Mouse (Mus musculus): ENCODE data around the gene AC134908.4. TPM values are rescaled to one million over a fixed set of nuclear protein-coding genes. Genes with fewer than 3 reads are reported as not detected.

Gene AC134908.4
- polyA plus RNA-seq, 1 experiment, result 0.64 TPM

DNA sequence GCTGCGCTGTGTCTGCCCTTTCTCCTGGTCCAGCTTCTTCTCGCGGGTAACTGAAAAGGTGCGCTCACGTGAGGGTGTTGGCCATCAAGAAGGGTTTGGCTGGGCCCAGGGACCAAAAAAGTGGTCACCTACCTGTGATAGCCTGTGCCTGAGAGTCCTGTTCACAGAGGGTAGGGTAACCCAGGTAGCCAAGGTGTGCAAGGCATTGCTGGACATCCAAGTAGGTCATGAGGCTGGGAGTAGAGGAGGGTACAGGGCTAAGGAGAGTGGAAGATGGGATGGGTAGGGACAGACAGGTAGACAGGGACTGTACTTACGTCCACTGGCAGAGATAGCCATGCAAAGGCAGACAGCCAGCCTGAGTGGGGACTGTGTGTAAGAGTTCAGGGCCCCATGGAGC, 45.1 kb upstream of the AC134908.4 start:
- WGBS, result 87% methylated on average over 6 of the region's 6 CpGs
- Histone ChIP-seq H3K27ac (ENCODE audit: insufficient read depth, low read depth, low read length) (no peak overlapping the region), H3K4me3 (ENCODE audit: insufficient read depth, low read depth, low read length) (no peak overlapping the region), H3K27me3 (replicated peaks; ENCODE audit: control insufficient read depth, insufficient read depth, low read length) (no peaks in the 10 kb centered on the region), H3K36me3 (ENCODE audit: control insufficient read depth, insufficient read depth, low read length) (no peaks in the 10 kb centered on the region; the same call in 1 of the 2 replicates), H3K4me1 (ENCODE audit: control insufficient read depth, insufficient read depth, low read length) (peaks cover 33% of the 10 kb centered on the region)
- no peak for TF ChIP-seq POLR2A (IDR thresholded peaks at IDR 0.05; ENCODE audit: low read depth, low read length)
- no peak for TF ChIP-seq CTCF (conservative IDR thresholded peaks at IDR 0.05; ENCODE audit: insufficient read depth, insufficient read length, low read depth, low read length)
- no peak for DNase-seq

DNA sequence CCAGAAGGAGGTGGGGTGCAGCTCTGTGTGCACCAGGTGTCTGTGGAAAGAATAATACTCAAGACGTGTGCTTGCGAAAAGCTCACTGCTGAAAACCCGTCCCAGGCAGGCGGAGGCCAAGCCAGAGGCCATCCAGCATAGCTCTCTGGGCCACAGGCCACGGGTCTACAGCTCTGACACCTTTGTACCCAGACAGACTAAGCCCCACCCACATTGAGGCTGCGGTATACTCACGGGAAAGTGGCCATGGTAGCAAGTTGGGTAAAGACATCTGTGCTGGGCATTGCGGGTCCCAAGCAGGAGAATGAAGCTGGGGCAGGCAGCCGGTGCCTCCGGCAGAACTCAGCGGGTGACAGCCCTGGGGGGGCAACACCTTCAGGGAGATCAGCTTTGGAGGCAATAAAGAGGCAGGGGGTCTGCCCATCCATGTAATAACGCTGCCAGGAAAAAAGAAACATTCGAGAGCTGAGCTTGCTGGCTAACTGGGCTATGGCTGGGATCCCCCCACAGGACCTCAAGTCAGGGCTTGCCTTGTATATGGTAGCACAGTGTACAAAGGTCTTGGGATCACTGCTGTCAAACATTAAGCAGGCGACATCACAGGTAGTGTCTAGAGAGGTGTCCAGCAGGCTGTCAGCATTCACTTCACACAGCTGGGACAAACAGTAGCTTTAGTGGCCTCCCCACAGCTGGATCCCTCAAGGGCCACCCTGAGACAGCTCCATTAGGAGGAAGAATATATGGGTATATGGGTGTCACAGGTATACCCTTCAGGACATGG, 44.2 kb upstream of the AC134908.4 start:
- Histone ChIP-seq H3K27me3 (replicated peaks; ENCODE audit: control insufficient read depth, insufficient read depth, low read length) (no peaks in the 10 kb centered on the region), H3K27ac (ENCODE audit: insufficient read depth, low read depth, low read length) (peak overlapping the region; percentile 54; the same call in 1 of the 2 replicates), H3K4me3 (ENCODE audit: insufficient read depth, low read depth, low read length) (no peak overlapping the region), H3K4me1 (ENCODE audit: control insufficient read depth, insufficient read depth, low read length) (peaks cover 37% of the 10 kb centered on the region), H3K36me3 (ENCODE audit: control insufficient read depth, insufficient read depth, low read length) (no peaks in the 10 kb centered on the region; the same call in 1 of the 2 replicates)
- WGBS, result 58% methylated on average over 14 of the region's 14 CpGs
- DNase-seq, result peak; percentile 81
- TF ChIP-seq POLR2A (IDR thresholded peaks at IDR 0.05; ENCODE audit: low read depth, low read length) (no peak), CTCF (conservative IDR thresholded peaks at IDR 0.05; ENCODE audit: insufficient read depth, insufficient read length, low read depth, low read length) (no peak)

DNA sequence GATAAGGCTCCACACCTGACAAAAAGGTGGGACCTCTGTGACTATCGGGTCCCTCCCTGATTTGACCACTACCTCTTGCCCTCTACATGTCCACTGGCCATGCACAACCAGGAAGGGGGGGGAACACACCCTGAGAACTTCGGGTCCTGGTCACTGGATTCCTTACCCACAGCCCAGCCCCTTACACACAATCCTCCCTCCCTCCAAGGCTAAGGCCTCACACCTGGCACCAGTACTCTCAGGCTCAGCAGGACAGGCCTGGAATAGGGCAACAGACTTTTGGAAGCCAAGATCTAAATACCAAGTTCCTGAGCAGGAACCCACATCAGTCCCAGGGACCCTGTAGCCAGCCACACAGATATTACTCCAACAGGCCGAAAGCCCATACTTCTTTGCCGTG, 43.4 kb upstream of the AC134908.4 start:
- Histone ChIP-seq H3K4me3 (ENCODE audit: insufficient read depth, low read depth, low read length) (no peak overlapping the region), H3K36me3 (ENCODE audit: control insufficient read depth, insufficient read depth, low read length) (no peaks in the 10 kb centered on the region; the same call in 1 of the 2 replicates), H3K27me3 (replicated peaks; ENCODE audit: control insufficient read depth, insufficient read depth, low read length) (no peaks in the 10 kb centered on the region), H3K27ac (ENCODE audit: insufficient read depth, low read depth, low read length) (peak overlapping the region; percentile 17; the same call in 1 of the 2 replicates), H3K4me1 (ENCODE audit: control insufficient read depth, insufficient read depth, low read length) (peaks cover 39% of the 10 kb centered on the region)
- 64% methylated on average over 4 of the region's 4 CpGs for WGBS
- TF ChIP-seq POLR2A (IDR thresholded peaks at IDR 0.05; ENCODE audit: low read depth, low read length), result no peak
- no peak for TF ChIP-seq CTCF (conservative IDR thresholded peaks at IDR 0.05; ENCODE audit: insufficient read depth, insufficient read length, low read depth, low read length)
- DNase-seq, result peak; percentile 6

GRCm38 (mm10) chr17:25837533-25837932, 42.1 kb upstream of the AC134908.4 start:
- Histone ChIP-seq H3K36me3 (ENCODE audit: control insufficient read depth, insufficient read depth, low read length) (no peaks in the 10 kb centered on the region; the same call in 1 of the 2 replicates), H3K4me3 (ENCODE audit: insufficient read depth, low read depth, low read length) (no peak overlapping the region), H3K27ac (ENCODE audit: insufficient read depth, low read depth, low read length) (no peak overlapping the region), H3K4me1 (ENCODE audit: control insufficient read depth, insufficient read depth, low read length) (peaks cover 33% of the 10 kb centered on the region), H3K27me3 (replicated peaks; ENCODE audit: control insufficient read depth, insufficient read depth, low read length) (no peaks in the 10 kb centered on the region)
- DNase-seq, result no peak
- no peak for TF ChIP-seq CTCF (conservative IDR thresholded peaks at IDR 0.05; ENCODE audit: insufficient read depth, insufficient read length, low read depth, low read length)
- no peak for TF ChIP-seq POLR2A (IDR thresholded peaks at IDR 0.05; ENCODE audit: low read depth, low read length)
- WGBS, result 50% methylated on average over 3 of the region's 3 CpGs

GRCm38 (mm10) chr17:25837076-25837410, 41.6 kb upstream of the AC134908.4 start, which contains the start of gene Rhbdl1:
Gene Rhbdl1, minus strand, starts transcription at chr17:25837295.
- peak; percentile 79 for DNase-seq
- Histone ChIP-seq H3K4me1 (ENCODE audit: control insufficient read depth, insufficient read depth, low read length) (peaks cover 33% of the 10 kb centered on the region), H3K27me3 (replicated peaks; ENCODE audit: control insufficient read depth, insufficient read depth, low read length) (no peaks in the 10 kb centered on the region), H3K36me3 (ENCODE audit: control insufficient read depth, insufficient read depth, low read length) (no peaks in the 10 kb centered on the region; the same call in 1 of the 2 replicates), H3K4me3 (ENCODE audit: insufficient read depth, low read depth, low read length) (peak within 1 kb of the TSS; percentile 26), H3K27ac (ENCODE audit: insufficient read depth, low read depth, low read length) (peak within 1 kb of the TSS; percentile 49)
- WGBS, result 2% methylated on average over 29 of the region's 29 CpGs
- peak; percentile 66 for TF ChIP-seq POLR2A (IDR thresholded peaks at IDR 0.05; ENCODE audit: low read depth, low read length)
- TF ChIP-seq CTCF (conservative IDR thresholded peaks at IDR 0.05; ENCODE audit: insufficient read depth, insufficient read length, low read depth, low read length), result no peak

GRCm38 (mm10) chr17:25836397-25837075, 41.1 kb upstream of the AC134908.4 start:
- peak; percentile 18 for TF ChIP-seq POLR2A (IDR thresholded peaks at IDR 0.05; ENCODE audit: low read depth, low read length)
- TF ChIP-seq CTCF (conservative IDR thresholded peaks at IDR 0.05; ENCODE audit: insufficient read depth, insufficient read length, low read depth, low read length), result no peak
- Histone ChIP-seq H3K27me3 (replicated peaks; ENCODE audit: control insufficient read depth, insufficient read depth, low read length) (no peaks in the 10 kb centered on the region), H3K4me3 (ENCODE audit: insufficient read depth, low read depth, low read length) (peak overlapping the region; percentile 26), H3K4me1 (ENCODE audit: control insufficient read depth, insufficient read depth, low read length) (peaks cover 37% of the 10 kb centered on the region), H3K27ac (ENCODE audit: insufficient read depth, low read depth, low read length) (peak overlapping the region; percentile 49), H3K36me3 (ENCODE audit: control insufficient read depth, insufficient read depth, low read length) (no peaks in the 10 kb centered on the region; the same call in 1 of the 2 replicates)
- DNase-seq, result peak; percentile 68
- 9% methylated on average over 23 of the region's 23 CpGs for WGBS

- Histone ChIP-seq H3K36me3 (ENCODE audit: control insufficient read depth, insufficient read depth, low read length) (no peaks in the 10 kb centered on the region; the same call in 1 of the 2 replicates), H3K4me3 (ENCODE audit: insufficient read depth, low read depth, low read length) (peak overlapping the region; percentile 74), H3K4me1 (ENCODE audit: control insufficient read depth, insufficient read depth, low read length) (peaks cover 38% of the 10 kb centered on the region), H3K27me3 (replicated peaks; ENCODE audit: control insufficient read depth, insufficient read depth, low read length) (no peaks in the 10 kb centered on the region), H3K27ac (ENCODE audit: insufficient read depth, low read depth, low read length) (peak overlapping the region; percentile 49)
- no peak for TF ChIP-seq POLR2A (IDR thresholded peaks at IDR 0.05; ENCODE audit: low read depth, low read length)
- TF ChIP-seq CTCF (conservative IDR thresholded peaks at IDR 0.05; ENCODE audit: insufficient read depth, insufficient read length, low read depth, low read length), result no peak
- WGBS, result 59% methylated on average over 16 of the region's 16 CpGs
- peak; percentile 37 for DNase-seq
These were observed 40.4 kb upstream of the AC134908.4 start for GRCm38 (mm10) chr17:25835816-25836215.

Measured in kidney, adult 2 months (tissue).